In the genomic region with DNA sequence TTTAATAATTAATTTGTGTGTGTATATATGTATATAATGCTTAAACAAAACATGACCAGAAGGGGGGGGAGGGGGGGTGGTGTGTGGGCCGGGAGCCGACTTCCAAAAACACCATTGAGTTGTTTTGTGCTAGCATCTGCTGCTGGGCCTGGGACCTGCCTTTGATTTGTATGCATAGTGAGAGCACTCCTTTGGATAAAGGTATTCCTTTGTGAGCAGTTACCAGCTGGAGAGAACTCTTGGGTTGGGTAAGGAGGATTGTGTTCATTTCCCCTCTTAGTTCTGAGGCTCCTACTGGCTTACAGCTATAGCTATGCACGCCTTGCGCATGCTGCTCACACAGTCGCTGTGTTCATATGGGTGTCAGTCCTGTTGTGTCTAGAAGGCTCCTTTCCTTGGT, we compare ENCODE assay signal across 15 mouse cellular contexts.
"Had no signal": no experiment of that assay in that cellular context is flagged by ENCODE, and none has a peak within 500 bp of the region (broad histone marks: within the 10 kb centered on the region; RNA-seq: fewer than 3 reads in every experiment).

No protein-coding gene starts in this region.

- H3K27me3 ChIP-seq: neural tube, embryonic 15.5 days; stomach, embryonic 15.5 days had no signal

- H3K9me3 ChIP-seq: neural tube, embryonic 15.5 days; stomach, embryonic 15.5 days had no signal

- DNase-seq: retina, postnatal 1 day; right cerebral cortex, adult 18-20 months; right cerebral cortex, postnatal 14 days; right cerebral cortex, postnatal 25 days; right cerebral cortex, postnatal 4 days; spleen, adult 18-20 months; thymus, adult 18-20 months; thymus, adult 2 months; thymus, postnatal 14 days; thymus, postnatal 25 days; thymus, postnatal 36 days; thymus, postnatal 4 days had no signal

- H3K9ac ChIP-seq: neural tube, embryonic 15.5 days; stomach, embryonic 15.5 days had no signal

- H3K4me1 ChIP-seq: neural tube, embryonic 15.5 days; stomach, embryonic 15.5 days had no signal

- H3K4me3 ChIP-seq: neural tube, embryonic 15.5 days; stomach, embryonic 15.5 days had no signal

- H3K27ac ChIP-seq: neural tube, embryonic 15.5 days; stomach, embryonic 15.5 days; stomach, postnatal 0 days had no signal
